Mouse (Mus musculus) embryonic facial prominence, embryonic 15.5 days (tissue): ENCODE measurements at regions not wholly inside any gene's neighbourhood (a gene's known extent, or its start where the extent isn't known, plus 50 kb on each side); places are given as distances from the start of the nearest gene placed in this dataset.
"Not testable (repeated sequence)": the region's sequence is repeated elsewhere in the genome, so short reads cannot be mapped to it uniquely, and the experiment has no call there.

Experiments used
- ATAC-seq: fragments of 200-750 bp; cut with Nextera tagmentation; 2 replicates; pipeline ENCODE4 v1.8.0; 2017; ENCODE audit warnings: low read depth, moderate TSS enrichment; ENCODE audit not compliant: insufficient number of reproducible peaks, low FRiP score, low TSS enrichment
- H3K27ac ChIP-seq: fragments of 300-500 bp; sonication (generic); replicated peaks from 2 replicates; pipeline ENCODE4 v1.5.1; 2015; ENCODE audit warnings: mild to moderate bottlenecking, inconsistent platforms
- H3K27me3 ChIP-seq: fragments of 300-500 bp; sonication (generic); 2 replicates; pipeline ENCODE4 v1.6.1; 2015; ENCODE audit warnings: inconsistent platforms
- H3K36me3 ChIP-seq: fragments of 300-500 bp; sonication (generic); 2 replicates; pipeline ENCODE4 v1.6.1; 2015; ENCODE audit warnings: mild to moderate bottlenecking, inconsistent platforms
- H3K4me1 ChIP-seq: fragments of 300-500 bp; sonication (generic); 2 replicates; pipeline ENCODE4 v1.6.1; 2015; ENCODE audit warnings: inconsistent platforms
- H3K4me2 ChIP-seq: fragments of 300-500 bp; sonication (generic); replicated peaks from 2 replicates; pipeline ENCODE4 v1.6.1; 2015; ENCODE audit warnings: mild to moderate bottlenecking, inconsistent platforms
- H3K4me3 ChIP-seq: fragments of 300-500 bp; sonication (generic); replicated peaks from 2 replicates; pipeline ENCODE4 v1.5.1; 2015; ENCODE audit warnings: mild to moderate bottlenecking, inconsistent platforms
- H3K9ac ChIP-seq: fragments of 300-500 bp; sonication (generic); 2 replicates; pipeline ENCODE4 v1.6.1; 2015; ENCODE audit warnings: inconsistent platforms
- H3K9me3 ChIP-seq: fragments of 300-500 bp; sonication (generic); replicated peaks from 2 replicates; pipeline ENCODE4 v1.6.1; 2016; ENCODE audit warnings: inconsistent platforms
- WGBS: fragments of 180-500 bp; shearing (Covaris S2); methylation state at CpG from one replicate; pipeline ENCODE4 v1.1.7; 2015; 5-methylcytosine and 5-hydroxymethylcytosine counted together

DNA sequence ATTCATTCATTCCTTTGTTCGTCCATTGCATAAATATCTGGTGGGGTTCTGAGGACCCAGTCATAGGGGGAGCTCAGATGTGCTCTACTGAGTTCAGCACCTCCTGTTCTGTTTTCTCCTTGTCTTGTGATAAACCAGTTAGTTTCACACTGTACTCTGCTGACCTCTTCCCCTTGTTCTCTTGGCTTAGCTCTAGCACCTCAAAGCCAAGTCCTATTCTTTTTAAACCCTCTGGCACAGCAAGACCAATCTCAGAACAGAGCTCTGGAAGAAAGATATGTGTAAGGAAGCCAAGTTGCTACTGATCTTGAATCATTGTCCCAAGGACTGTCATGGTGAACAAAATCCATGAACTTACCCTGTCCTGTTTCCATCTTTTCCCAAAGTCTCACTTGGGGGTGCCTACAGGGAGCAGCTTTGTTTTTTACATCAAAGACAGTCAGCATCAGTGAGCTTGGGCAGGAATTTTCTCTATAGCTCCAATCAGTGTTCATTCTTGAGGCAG is 402.4 kb upstream of the Cdh5 start:
- Histone ChIP-seq H3K36me3 (no peaks in the 10 kb centered on the region), H3K27ac (no peak overlapping the region), H3K9ac (no peak overlapping the region), H3K4me2 (no peak overlapping the region), H3K9me3 (no peaks in the 10 kb centered on the region), H3K4me1 (peaks cover 6% of the 10 kb centered on the region; the same call in 1 of the 2 replicates), H3K27me3 (no peaks in the 10 kb centered on the region), H3K4me3 (no peak overlapping the region)
- 91% methylated on average over 1 of the region's 1 CpGs for WGBS
- no peak for ATAC-seq

DNA sequence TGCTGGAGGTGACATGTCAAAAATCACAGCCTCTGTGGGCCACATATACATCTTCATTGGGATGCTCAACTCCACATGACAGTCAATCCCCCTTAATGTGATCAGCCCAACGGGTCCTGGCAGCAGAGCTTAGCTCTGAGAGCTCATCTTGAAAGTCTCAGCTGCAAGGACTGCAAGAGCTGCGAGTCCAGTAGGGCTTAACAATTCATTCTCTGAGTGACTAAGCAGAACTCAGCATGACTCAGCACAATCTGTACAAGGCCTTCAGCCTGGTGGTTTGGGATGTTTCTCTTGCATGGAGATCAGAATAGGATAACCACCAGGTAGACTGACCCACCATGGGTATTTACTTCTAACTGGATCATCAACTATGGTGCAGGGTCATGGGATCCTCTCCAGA is 399.2 kb upstream of the Cdh5 start:
- Histone ChIP-seq H3K36me3 (no peaks in the 10 kb centered on the region), H3K4me1 (no peaks in the 10 kb centered on the region), H3K9me3 (no peaks in the 10 kb centered on the region), H3K4me2 (no peak overlapping the region), H3K27ac (no peak overlapping the region), H3K9ac (no peak overlapping the region), H3K4me3 (no peak overlapping the region), H3K27me3 (no peaks in the 10 kb centered on the region)
- ATAC-seq: no peak; the same call in 1 of the 2 replicates
- 77% methylated on average over 2 of the region's 2 CpGs for WGBS

DNA sequence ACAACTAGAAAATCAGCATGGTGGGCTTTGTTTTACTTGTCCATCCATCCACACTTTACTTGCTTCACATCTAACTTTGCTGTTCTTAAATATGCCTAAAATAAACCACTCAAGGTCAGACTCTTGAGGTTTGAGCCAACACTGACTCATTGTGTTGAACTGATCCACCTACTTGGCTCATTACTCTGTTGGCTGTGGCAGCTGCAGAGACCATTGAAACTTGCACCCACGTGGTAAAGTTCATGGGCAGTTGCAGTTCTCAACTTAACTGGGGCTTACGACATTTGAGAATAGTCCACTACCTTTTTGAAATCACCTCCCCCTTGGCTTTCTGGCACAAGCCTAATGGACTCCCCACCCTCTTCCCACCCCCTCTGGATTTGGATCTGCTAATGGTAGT is 395.3 kb upstream of the Cdh5 start:
- Histone ChIP-seq H3K4me3 (no peak overlapping the region), H3K27me3 (no peaks in the 10 kb centered on the region), H3K9me3 (no peaks in the 10 kb centered on the region), H3K9ac (no peak overlapping the region), H3K4me2 (no peak overlapping the region), H3K4me1 (no peaks in the 10 kb centered on the region), H3K27ac (no peak overlapping the region), H3K36me3 (no peaks in the 10 kb centered on the region)
- WGBS: 85% methylated on average over 2 of the region's 2 CpGs
- ATAC-seq: no peak

DNA sequence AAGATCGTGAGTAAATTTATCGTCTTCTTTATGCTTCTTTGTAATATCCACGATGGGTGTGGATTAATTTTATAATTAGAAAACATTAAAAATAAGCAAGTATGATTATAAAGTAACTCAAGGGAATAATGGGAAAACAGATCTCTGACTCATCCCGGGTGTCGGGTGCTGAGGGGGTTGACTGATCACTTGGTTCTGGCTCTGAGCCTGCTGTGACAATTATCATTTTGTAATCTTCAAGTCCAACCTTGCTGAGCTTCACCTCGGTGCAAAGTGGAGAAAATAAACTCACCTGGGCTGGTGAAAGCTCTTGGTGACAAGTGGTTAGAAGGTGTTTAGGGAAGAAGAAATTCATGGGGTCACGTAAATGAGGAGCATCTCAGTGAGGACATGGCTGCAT is 390.6 kb upstream of the Cdh5 start:
- H3K4me2 ChIP-seq, H3K9me3 ChIP-seq, H3K4me3 ChIP-seq, H3K36me3 ChIP-seq, H3K27me3 ChIP-seq, ATAC-seq, H3K4me1 ChIP-seq, H3K27ac ChIP-seq, H3K9ac ChIP-seq: not testable (repeated sequence)
- 82% methylated on average over 7 of the region's 7 CpGs for WGBS

DNA sequence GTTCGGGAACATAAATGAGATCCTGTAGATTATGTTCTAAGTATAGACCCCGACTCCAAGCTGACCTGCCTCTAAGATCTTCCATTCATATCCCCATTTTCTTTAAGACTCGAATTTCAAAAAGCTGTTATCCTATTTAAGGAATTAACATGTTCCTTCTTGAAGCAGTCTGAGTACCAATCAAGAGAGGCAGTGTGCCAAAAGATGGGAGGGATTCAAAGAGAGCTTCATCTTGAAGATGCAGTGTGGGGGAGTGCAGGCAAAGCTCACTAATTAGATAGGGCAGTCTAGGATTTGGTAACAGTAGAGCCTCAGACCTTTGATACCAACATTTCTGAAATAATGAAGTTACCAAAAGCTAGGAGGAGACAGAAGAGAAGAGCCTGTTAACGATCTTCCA is 383.7 kb upstream of the Cdh5 start:
- H3K9ac ChIP-seq: no peak overlapping the region
- H3K4me1 ChIP-seq: no peaks in the 10 kb centered on the region
- 60% methylated on average over 4 of the region's 4 CpGs for WGBS
- H3K4me2 ChIP-seq: no peak overlapping the region
- no peaks in the 10 kb centered on the region for H3K36me3 ChIP-seq
- ATAC-seq: no peak
- no peaks in the 10 kb centered on the region for H3K9me3 ChIP-seq
- H3K27ac ChIP-seq: no peak overlapping the region
- H3K27me3 ChIP-seq: no peaks in the 10 kb centered on the region
- no peak overlapping the region for H3K4me3 ChIP-seq

DNA sequence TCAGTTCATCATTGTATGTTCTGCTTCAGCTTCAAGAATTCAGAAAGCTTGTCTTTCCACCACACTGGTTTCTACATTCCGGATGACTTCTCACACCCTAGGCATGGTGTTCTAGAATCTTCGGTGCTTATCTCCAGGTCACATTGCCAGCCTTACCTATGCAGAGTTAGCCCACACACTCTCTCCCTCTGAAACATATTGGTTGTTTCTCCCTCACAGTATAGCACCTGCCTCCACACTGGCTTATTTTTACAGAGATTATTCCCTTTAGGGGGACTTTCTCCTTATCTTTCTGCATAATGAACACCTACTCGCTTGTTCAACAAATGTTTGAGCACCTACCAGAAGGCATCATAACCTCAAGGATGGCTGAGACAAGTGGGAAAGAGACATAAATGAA is 368.0 kb upstream of the Cdh5 start:
- no peak overlapping the region for H3K27ac ChIP-seq
- H3K4me1 ChIP-seq: no peaks in the 10 kb centered on the region
- H3K4me3 ChIP-seq: no peak overlapping the region
- no peaks in the 10 kb centered on the region for H3K27me3 ChIP-seq
- 92% methylated on average over 3 of the region's 3 CpGs for WGBS
- H3K4me2 ChIP-seq: no peak overlapping the region
- no peaks in the 10 kb centered on the region for H3K36me3 ChIP-seq
- H3K9ac ChIP-seq: no peak overlapping the region
- no peaks in the 10 kb centered on the region for H3K9me3 ChIP-seq
- ATAC-seq: no peak

DNA sequence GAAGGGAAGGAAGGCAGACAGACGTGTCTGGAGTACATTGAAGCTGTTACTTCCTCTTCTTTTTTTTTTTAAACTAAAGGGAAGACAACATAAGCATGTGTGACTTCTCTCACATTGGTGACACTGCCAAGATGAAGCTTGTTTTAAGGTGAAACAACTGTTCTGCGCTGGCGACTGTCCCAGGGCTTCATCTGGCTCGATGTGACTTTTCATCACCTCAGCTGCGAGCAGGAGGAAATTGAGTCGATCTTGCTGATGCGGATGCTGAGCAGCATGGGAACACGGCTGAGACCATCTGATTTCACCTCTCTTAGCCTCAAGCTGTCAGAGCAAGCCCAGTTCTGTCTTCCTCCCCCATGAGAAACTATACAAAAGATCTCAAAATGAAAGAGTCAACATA is 363.1 kb upstream of the Cdh5 start:
- 54% methylated on average over 8 of the region's 8 CpGs for WGBS
- 0 out of 2 replicates have a peak, but pooled peaks cover 7% of the 10 kb centered on the region for H3K4me1 ChIP-seq

DNA sequence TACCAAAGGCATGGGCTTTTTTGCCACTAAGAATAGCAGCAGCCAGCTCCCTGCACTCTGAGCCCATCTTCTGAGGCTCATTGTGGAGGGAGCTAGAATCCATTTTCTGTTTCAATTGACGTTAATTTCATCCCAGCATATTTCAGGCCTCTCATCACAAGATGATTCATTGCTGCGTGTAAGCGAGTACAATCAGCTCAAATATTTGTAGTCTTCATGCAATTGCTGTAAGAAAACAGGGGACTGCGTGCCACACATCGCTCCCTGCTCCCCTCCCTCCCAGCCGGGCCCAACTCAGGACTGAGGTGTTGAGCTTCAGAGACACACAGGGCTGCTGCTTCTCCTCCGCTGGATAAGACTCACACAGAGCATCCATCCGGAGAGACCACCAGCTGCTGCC is 360.0 kb upstream of the Cdh5 start:
- Histone ChIP-seq H3K4me2 (no peak overlapping the region), H3K9ac (no peak overlapping the region), H3K27ac (peak overlapping the region; percentile 68), H3K36me3 (no peaks in the 10 kb centered on the region), H3K4me3 (no peak overlapping the region), H3K4me1 (0 out of 2 replicates have a peak, but pooled peaks cover 7% of the 10 kb centered on the region), H3K27me3 (no peaks in the 10 kb centered on the region), H3K9me3 (no peaks in the 10 kb centered on the region)
- no peak for ATAC-seq
- 57% methylated on average over 8 of the region's 8 CpGs for WGBS

More for the DNA sequence above, 363.1 kb upstream of the Cdh5 start:
- Histone ChIP-seq H3K27ac (no peak overlapping the region), H3K4me2 (no peak overlapping the region), H3K9me3 (no peaks in the 10 kb centered on the region), H3K9ac (no peak overlapping the region), H3K4me3 (no peak overlapping the region), H3K36me3 (no peaks in the 10 kb centered on the region), H3K27me3 (no peaks in the 10 kb centered on the region)
- ATAC-seq: no peak

DNA sequence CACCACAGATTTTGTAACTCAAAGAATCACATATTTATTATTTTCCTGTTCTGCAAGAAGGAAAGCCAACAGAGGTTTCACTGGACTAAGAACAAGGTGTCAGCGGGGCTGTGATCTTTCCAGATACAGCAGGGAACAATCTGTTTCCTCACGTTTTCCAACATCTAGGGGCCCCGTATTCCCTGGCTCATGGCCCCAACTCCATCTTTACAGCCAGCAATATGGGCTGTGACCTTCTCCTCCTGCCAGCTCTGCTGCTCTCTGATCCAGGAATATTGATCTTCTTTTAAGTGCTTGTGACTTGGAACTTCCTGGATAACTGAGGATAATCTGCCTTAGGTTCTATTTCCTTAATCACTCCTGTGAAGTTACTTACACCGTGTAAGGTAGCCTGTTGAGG is 352.7 kb upstream of the Cdh5 start:
- H3K36me3 ChIP-seq: no peaks in the 10 kb centered on the region
- H3K4me2 ChIP-seq: no peak overlapping the region
- H3K9me3 ChIP-seq: no peaks in the 10 kb centered on the region
- H3K4me3 ChIP-seq: no peak overlapping the region
- no peak for ATAC-seq
- H3K4me1 ChIP-seq: peaks cover 7% of the 10 kb centered on the region; the same call in 1 of the 2 replicates
- WGBS: 76% methylated on average over 4 of the region's 4 CpGs
- no peak overlapping the region for H3K9ac ChIP-seq
- no peak overlapping the region for H3K27ac ChIP-seq
- H3K27me3 ChIP-seq: no peaks in the 10 kb centered on the region

DNA sequence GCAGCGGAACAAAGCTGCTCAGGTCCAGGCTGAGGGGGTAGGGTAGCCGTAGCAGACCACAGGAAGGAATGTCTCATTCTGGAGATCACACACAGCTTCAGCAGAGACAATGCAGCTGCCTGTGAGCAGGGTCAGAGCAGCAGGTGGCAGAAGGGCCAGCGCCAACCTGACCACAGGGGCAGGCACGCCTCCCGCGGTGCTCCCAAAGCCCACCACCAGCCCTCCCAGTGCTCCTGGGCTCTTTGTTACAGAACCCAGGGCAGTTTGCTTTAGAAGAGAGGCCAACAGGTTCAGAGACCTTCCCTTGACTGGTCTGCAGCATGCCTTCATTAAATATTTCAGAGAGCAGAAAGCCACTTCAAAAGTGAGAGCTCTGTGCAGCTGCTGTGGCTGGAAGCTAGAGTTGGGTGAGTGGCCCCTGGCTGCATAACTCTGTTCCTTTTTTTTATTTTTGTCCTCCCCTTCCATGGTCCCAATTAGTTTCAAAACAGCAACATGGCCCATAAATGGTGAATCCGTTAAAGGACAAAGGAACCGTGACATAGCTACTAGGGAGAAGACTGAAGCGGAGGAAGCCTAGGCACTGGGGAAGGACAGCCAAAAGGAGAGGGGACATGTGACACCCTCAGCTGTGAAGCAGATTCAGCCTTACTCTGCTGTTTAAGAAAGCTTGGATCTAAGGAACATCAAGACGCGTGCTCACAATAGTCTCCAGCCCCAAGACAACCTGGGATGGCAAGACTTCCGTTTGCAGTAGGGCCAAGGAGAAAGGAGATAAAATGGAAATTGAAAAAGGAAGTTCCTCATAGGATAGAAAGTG is 350.9 kb upstream of the Cdh5 start:
- no peak overlapping the region for H3K9ac ChIP-seq
- H3K27me3 ChIP-seq: no peaks in the 10 kb centered on the region
- no peaks in the 10 kb centered on the region for H3K36me3 ChIP-seq
- H3K4me1 ChIP-seq: peaks cover 7% of the 10 kb centered on the region; the same call in 1 of the 2 replicates
- peak overlapping the region; percentile 49; the same call in 1 of the 2 replicates for H3K27ac ChIP-seq
- no peak overlapping the region for H3K4me2 ChIP-seq
- WGBS: 41% methylated on average over 12 of the region's 12 CpGs
- peak; percentile 65 for ATAC-seq
- no peaks in the 10 kb centered on the region for H3K9me3 ChIP-seq
- no peak overlapping the region for H3K4me3 ChIP-seq

DNA sequence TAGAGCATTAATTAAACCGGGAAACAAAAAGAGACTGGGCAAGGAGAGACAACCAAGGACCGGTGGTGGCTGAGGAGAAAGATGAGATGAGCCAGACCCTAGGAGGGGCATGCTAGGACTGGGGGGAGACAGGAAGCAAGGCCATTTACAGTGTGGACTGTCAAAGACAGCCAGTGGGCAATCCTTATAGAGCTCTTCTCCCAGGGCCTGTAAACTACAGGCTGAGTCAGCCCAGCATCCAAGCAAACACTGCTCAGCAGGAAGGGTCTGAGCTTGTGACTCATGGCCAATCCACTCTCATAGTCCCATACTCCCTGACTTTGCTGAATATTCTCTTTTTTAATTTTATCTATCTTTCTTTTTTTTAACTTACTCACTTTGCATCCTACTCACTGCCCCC is 350.3 kb upstream of the Cdh5 start:
- Histone ChIP-seq H3K4me2 (no peak overlapping the region), H3K4me3 (no peak overlapping the region), H3K36me3 (no peaks in the 10 kb centered on the region), H3K9ac (no peak overlapping the region), H3K27ac (no peak overlapping the region; the same call in 1 of the 2 replicates), H3K4me1 (peaks cover 7% of the 10 kb centered on the region; the same call in 1 of the 2 replicates), H3K27me3 (no peaks in the 10 kb centered on the region), H3K9me3 (no peaks in the 10 kb centered on the region)
- ATAC-seq: no peak
- 52% methylated on average over 2 of the region's 2 CpGs for WGBS

DNA sequence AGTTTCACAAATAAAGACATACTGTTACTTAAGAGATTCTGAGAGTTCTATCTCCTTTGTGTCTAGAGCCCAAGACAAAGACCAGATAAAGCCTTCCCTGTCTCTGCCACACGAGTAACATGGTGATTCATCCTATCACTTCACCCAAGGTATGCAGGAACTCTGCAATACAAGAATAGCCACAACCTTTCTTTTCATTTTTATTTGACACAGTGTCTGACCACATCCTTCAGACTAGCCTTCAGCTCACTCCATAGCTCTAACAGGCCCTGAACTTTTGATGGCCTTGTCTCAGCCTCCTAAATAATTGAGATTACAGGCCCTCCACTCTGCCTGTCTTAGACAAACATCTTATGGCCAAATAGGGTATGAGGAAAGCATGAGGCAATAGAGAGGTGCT is 337.6 kb upstream of the Cdh5 start:
- 67% methylated on average over 1 of the region's 1 CpGs for WGBS
- Histone ChIP-seq H3K9ac (no peak overlapping the region), H3K4me3 (no peak overlapping the region), H3K27ac (no peak overlapping the region), H3K27me3 (no peaks in the 10 kb centered on the region), H3K36me3 (no peaks in the 10 kb centered on the region), H3K9me3 (no peaks in the 10 kb centered on the region), H3K4me2 (no peak overlapping the region), H3K4me1 (no peaks in the 10 kb centered on the region)
- ATAC-seq: no peak
